Mouse (Mus musculus) CD4-positive, CD25-positive, alpha-beta regulatory T cell, adult 4 months (primary cell): ENCODE results near the gene Nptxr. TPM values are rescaled to one million over a fixed set of nuclear protein-coding genes. Genes with fewer than 3 reads are reported as not detected.
"Not testable (repeated sequence)": the region's sequence is repeated elsewhere in the genome, so short reads cannot be mapped to it uniquely, and the experiment has no call there.

Source experiments
- ATAC-seq: one replicate; pipeline ENCODE4 v1.8.0; 2017
- polyA plus RNA-seq, 2 experiments: library from polyadenylated mRNA; unstranded; fragments of 100-300 nt; shearing (Covaris generic); gene quantifications; one replicate each; pipeline ENCODE4 v1.2.1; 2017

Nptxr gene
- polyA plus RNA-seq, 2 experiments from 2014 or later, result 0.42 TPM; not detected in 1

DNA sequence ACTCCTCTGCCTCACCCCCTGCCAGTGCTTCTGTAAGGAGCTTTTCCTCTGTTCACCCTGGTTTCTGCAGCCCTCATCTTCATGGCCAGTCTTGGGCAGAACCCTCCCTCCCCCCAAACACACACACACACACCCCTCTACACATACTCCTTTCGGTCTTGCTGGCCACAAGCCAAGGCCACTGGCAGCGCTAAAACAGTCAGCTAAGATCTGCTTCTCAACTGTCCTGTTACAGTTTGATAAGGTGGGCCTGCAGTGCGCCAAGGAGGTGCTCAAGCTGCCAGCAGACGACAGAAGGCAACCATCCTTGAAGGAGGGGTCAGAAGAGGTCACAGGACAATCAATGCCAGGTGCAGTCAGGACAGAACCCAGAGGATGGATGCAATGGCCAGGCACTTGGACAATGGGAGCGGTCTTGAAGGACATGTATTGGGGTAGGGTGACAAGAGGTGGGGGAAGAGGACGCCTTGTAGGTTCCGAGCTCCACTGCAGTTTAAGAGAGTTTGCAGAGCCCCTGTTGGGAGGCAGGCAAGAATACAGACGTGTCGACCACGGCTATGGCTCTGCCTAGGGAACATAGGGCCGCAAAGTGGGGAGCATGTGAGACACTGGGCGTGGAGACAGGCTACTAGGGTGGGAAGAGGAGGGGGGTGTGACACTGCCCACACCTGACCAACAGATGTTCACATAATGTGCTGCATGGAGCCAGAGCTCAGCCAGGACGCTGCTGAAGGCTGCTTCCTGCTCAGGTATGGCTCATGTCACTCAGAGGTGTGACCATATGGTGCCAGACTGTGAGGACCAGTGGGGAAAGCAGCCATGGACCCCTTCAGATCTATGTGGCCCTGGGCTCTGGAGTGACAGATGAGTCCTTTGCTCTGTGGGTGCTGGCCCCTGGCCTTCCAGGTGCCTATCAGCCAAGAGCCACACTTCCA is 18.0 kb upstream of the Nptxr start:
- no peak for ATAC-seq

DNA sequence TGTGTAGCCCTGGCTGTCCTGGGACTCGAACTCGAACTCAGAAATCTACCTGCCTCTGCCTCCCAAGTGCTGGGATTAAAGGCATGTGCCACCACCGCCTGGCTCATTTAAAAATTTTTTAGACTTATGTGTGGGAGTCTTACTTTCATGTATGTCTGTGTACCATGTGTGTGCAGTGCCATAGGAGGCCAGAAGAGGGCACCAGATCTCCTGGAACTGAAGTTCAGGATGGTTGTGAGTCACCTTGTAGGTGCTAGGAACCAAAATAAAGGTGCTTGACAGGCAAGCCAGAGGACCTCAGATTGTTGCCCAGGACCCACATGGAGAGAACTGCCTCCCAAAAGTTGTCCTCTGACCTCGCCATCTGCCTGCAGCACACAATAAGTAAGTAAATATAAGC is 13.8 kb upstream of the Nptxr start:
- ATAC-seq, result no peak

GRCm38 (mm10) chr15:79813666-79814258 is 9.2 kb upstream of the Nptxr start:
- ATAC-seq, result no peak

GRCm38 (mm10) chr15:79812840-79813239 is 8.3 kb upstream of the Nptxr start:
- not testable (repeated sequence) for ATAC-seq

GRCm38 (mm10) chr15:79810997-79811396 is 6.4 kb upstream of the Nptxr start:
- ATAC-seq, result no peak

GRCm38 (mm10) chr15:79810061-79810460 is 5.5 kb upstream of the Nptxr start:
- no peak for ATAC-seq

GRCm38 (mm10) chr15:79808658-79809057 is 4.1 kb upstream of the Nptxr start:
- no peak for ATAC-seq

DNA sequence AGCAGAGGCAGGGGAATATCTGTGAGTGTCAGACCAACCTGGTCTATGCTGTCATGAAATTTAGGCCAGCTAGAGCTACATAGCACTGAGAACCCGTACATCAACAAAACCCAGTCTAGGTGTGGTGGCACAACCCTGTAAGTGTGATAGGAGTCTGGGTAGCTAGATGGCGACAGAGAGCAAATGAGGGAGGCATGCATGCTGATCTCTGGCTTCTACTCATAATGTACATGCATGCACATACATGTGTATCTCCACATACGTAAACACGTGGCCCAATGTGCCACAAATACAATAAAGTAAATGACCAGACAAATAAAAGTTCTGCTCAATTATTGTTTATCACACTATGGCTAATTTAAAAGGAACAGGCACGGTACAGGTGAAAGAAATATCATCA is 3.5 kb upstream of the Nptxr start:
- ATAC-seq, result no peak

DNA sequence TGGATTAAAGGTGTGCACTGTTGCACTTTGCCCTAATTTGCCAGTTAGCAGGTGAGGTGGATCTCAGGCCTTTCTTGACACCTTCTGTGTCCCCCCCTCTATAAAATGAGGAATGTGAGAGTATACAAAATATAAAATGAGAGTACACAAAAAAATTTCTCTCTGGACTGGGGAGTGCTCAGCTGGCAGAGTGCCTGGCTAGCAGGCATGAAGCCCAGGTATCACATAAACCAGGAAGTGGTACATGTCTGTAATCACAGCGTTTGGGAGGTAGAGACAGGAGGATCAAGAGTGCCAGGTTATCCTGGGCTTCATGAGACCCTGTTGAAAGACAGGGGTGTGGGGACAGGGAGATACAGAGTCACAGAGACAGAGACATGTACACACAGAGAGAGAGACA is 2.5 kb upstream of the Nptxr start:
- no peak for ATAC-seq

DNA sequence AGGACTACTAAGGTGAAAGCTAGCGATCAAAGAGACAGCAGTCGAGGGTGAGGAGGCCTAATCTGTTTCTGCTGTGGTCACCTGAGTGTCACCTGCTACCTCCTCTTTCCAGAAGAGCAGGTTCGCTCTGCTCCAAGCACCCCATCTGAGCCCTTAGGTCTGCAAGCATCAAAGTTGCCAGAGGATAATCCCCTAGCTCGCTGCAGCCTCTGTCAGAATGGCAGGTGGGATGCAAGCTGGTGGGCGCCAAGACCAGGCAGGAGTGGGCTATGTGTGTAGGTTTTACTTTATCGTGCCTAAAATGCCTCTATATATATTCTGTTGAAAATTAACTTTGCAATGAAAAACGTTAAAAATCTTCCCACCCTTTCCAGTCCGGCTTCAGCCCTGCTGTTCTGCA is 680 bp upstream of the Nptxr start:
- ATAC-seq, result no peak

DNA sequence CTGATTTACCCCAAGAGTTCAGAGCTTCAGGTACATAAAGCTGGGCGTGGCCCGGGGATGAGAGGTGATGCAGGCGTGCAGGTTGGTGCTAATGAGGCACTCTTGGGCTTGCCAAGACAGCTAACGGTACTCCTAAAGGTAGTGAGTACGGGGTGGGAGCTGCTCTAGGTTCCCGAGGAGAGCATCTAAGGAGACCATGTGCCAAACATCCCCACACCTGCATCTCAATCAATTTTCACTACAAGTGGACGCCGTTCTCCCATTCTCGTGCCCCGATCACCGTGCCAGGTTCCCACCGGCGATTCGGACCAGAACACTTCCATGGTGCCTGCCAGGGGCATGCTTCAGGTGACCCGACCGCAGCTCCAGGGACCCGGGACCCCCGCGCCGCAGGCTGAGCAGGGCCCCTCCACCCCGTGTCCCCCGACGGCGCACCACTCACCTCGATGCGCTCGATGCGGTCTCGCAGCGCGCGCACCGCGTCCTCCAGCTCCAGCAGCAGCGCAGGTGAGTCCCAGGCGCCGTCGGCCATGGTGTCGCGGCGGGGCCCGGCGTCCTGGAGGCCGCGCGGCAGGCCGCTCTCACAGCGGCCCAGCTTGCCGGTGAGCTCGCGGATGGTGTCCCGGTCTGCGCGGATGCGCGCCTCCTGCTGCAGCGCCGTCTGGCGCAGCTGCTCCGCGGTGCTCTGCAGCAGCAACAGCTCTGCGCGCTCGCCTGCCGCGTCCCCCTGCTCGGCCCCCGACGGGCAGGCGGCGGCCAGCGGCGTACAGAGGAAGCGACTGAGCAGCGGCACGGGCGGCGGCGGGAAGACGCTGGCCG is 824 bp downstream of the Nptxr start:
- ATAC-seq, result no peak

GRCm38 (mm10) chr15:79802304-79802703 is 2.3 kb downstream of the Nptxr start:
- ATAC-seq, result no peak

DNA sequence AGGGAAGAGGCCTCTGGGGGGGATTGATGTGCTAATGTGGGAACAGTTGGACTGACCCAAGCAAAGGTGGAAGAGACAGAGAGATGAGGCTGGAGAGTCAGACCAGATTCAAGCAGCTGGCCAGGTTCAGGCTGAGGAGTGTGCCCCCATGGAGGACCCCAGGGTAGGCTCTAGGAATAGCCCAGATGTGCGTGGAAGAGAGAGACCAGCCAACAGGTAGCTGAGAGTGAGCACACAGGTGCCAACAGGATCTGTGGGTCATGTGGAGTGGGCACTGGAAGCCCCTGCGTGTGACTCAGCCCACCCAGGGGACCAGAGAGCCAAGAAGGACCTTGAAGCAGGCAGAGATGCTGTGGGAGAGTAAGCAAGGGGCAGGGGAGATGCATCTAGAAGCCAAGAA is 2.9 kb downstream of the Nptxr start:
- ATAC-seq, result no peak

DNA sequence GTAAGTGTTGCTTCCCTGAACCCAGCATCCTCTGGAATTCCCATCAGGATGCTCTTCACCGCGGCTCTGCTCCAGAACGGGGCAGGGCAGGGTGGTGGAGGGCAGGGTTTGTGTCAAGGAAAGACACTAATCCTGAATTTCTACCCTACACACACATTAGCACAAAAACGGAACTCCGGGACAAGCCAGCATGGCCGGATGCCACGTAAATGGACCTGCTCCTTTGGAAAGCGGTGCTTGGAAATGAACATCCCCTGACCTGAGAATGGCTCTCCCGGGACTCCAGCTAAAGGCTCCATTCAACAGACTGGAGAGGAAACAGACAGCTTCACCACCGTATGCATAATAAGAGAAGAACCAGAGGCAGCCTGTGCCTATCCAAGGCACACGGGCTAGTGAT is 3.9 kb downstream of the Nptxr start:
- ATAC-seq, result no peak

DNA sequence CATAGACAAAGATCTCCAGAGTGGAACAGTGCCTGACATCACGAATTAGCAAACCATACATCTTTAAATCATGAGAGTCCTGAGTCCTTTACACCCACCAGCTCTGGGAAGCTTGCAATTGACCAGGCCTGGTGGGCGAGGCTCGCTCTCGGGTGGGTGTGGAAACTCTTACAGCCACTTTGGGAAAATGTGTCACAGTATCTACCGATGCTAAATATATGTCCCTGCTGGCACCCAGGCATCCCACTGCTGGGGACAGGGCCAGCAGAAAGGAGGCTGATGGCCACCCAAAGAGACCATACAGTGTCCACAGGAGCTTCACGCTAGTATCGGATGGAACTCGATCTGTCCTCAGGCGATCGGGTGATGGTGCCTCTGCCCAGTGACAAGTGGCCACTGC is 6.0 kb downstream of the Nptxr start:
- ATAC-seq, result no peak

GRCm38 (mm10) chr15:79797680-79798079 is 6.9 kb downstream of the Nptxr start:
- ATAC-seq, result no peak

GRCm38 (mm10) chr15:79797096-79797495 is 7.5 kb downstream of the Nptxr start:
- no peak for ATAC-seq

DNA sequence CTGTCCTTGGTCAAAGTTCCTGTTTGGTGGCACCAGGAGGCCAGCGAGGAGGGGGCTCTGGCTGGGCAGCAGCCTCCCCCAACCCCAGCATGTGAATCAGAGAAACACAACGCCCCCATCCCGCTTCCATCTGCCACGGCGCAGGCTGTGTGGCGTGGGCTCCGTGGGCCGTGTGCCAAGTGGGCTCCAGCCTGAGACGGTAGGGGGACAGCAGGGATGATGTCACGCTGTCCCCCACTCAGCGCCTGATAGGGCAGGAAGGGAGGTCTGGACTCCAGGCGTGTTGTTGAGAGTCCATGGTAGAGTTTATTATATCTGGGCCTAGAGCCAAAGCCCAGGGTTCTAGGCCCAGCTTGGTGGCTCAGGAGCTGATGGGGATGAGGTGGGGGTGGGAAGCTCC is 8.3 kb downstream of the Nptxr start:
- ATAC-seq, result no peak

GRCm38 (mm10) chr15:79794173-79794572 is 10.4 kb downstream of the Nptxr start:
- no peak for ATAC-seq

DNA sequence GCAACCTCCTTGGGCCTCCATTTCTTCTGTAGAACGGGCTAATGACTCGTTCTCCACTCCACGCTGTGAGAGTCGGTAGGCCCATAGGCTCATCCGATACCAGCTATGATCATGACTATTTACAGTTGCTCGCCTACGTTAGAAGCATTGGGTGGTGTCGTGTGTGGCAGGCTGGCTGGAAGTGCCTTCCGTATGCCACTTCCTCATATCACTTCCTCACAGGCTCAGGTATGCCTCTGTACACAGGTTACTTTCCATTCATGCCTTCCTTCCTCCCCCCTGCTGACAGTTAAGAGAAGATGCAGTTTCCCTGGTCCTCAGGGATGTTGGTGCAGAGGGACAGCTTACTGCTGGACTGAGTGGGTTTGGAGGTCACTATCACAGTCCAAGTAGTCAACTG is 11.5 kb downstream of the Nptxr start:
- ATAC-seq, result no peak

GRCm38 (mm10) chr15:79792455-79792854 is 12.1 kb downstream of the Nptxr start:
- no peak for ATAC-seq

GRCm38 (mm10) chr15:79791502-79791901 is 13.1 kb downstream of the Nptxr start:
- no peak for ATAC-seq

DNA sequence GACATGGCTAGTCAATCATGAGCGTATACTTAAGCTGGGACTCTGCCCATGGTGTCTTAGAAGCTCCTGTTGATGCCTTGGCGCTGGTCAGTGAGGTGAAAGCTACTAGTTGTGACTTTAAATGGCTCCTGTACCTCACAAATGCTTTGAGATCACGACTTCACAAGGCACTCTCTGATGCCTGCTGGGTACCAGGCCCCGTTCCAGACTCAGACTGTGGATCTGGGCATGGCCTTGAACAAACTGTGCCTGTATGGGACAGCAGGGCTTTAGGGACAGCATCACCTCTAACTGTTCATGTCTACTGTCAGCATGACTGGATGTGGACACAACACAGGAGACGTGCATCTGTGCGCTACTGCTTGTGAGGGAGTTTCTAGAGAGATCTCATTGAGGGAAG is 13.7 kb downstream of the Nptxr start:
- no peak for ATAC-seq
